In genomic region chr7:43580526-43580925, GRCm38 (mm10) we compare ENCODE assay signal across 9 mouse cellular contexts. TPM values are rescaled to one million over a fixed set of nuclear protein-coding genes. Genes with fewer than 3 reads are reported as not detected.
DNase-seq lines count a peak whose midpoint lies in the region; ATAC-seq and TF ChIP-seq lines count a peak whose summit lies in the region.
"Had no signal": no experiment of that assay in that cellular context is flagged by ENCODE, and none has a peak within 500 bp of the region (broad histone marks: within the 10 kb centered on the region; RNA-seq: fewer than 3 reads in every experiment).

No protein-coding gene starts in this region.

- H3K4me3 ChIP-seq in CH12.LX (replicated peaks in 1 of 3; ENCODE audit: low read depth in 2 of 3, low read length in 2 of 3, poor library complexity in 1 of 3): peak overlapping the region; percentile 16 to 79 (median 65)
- H3K4me3 ChIP-seq in embryonic facial prominence, embryonic 13.5 days: peak overlapping the region; percentile 78
- peak overlapping the region; percentile 61 for H3K4me3 ChIP-seq in neural tube, embryonic 12.5 days

- peak overlapping the region; percentile 61 for H3K9ac ChIP-seq in CH12.LX (ENCODE audit: insufficient read depth, low read depth)
- peak overlapping the region; percentile 82 for H3K9ac ChIP-seq in embryonic facial prominence, embryonic 13.5 days
- H3K9ac ChIP-seq in neural tube, embryonic 12.5 days: peak overlapping the region; percentile 72

- no peak overlapping the region for H3K27ac ChIP-seq in CH12.LX (ENCODE audit: insufficient read depth, low read depth)
- no peak overlapping the region for H3K27ac ChIP-seq in embryonic facial prominence, embryonic 13.5 days
- H3K27ac ChIP-seq in neural tube, embryonic 12.5 days: no peak overlapping the region

- H3K36me3 ChIP-seq in CH12.LX (replicated peaks in 1 of 2; ENCODE audit: control insufficient read depth in 1 of 2, insufficient read depth in 1 of 2, low read length in 1 of 2): peaks cover 12 to 29% of the 10 kb centered on the region in 2 experiments
- peaks cover 20% of the 10 kb centered on the region for H3K36me3 ChIP-seq in embryonic facial prominence, embryonic 13.5 days
- peaks cover 18% of the 10 kb centered on the region for H3K36me3 ChIP-seq in neural tube, embryonic 12.5 days

- TF ChIP-seq RAD21 in CH12.LX (IDR thresholded peaks at IDR 0.05; ENCODE audit: low read depth, low read length): no peak

- 64% methylated on average over 5 of the region's 5 CpGs for WGBS in embryonic facial prominence, embryonic 13.5 days
- WGBS in neural tube, embryonic 12.5 days: 68% methylated on average over 5 of the region's 5 CpGs

- in situ Hi-C loops in CH12.LX (cut with MboI; ENCODE audit: low pct_ligation_motif_present, low pct_unique_long_range_greater_than_20kb, low sequenced_read_pairs): no loop called here

- TF ChIP-seq EP300 in CH12.LX (IDR thresholded peaks at IDR 0.05; ENCODE audit: low read length): no peak

- TF ChIP-seq CTCF in CH12.LX (conservative IDR thresholded peaks at IDR 0.05 in 1 of 2, IDR thresholded peaks at IDR 0.05 in 1 of 2; ENCODE audit: low read depth in 2 of 2, low read length in 2 of 2): no peak

- H3K9me3 ChIP-seq in CH12.LX (replicated peaks; ENCODE audit: low read length): no peaks in the 10 kb centered on the region
- H3K9me3 ChIP-seq in embryonic facial prominence, embryonic 13.5 days: no peaks in the 10 kb centered on the region
- H3K9me3 ChIP-seq in neural tube, embryonic 12.5 days: no peaks in the 10 kb centered on the region

- peaks cover 17% of the 10 kb centered on the region for H3K79me2 ChIP-seq in CH12.LX (replicated peaks; ENCODE audit: control insufficient read depth, extremely low read depth, insufficient read depth, poor library complexity, severe bottlenecking)

- no peak for ATAC-seq in embryonic facial prominence, embryonic 13.5 days (ENCODE audit: insufficient number of reproducible peaks, insufficient read depth, low FRiP score, low TSS enrichment, low read depth)
- no peak for ATAC-seq in neural tube, embryonic 12.5 days (ENCODE audit: low FRiP score, low read depth)
- ATAC-seq in CD4-positive, CD25-positive, alpha-beta regulatory T cell, adult 4 months: no peak

- dilution Hi-C loops in CH12.LX (cut with MboI; ENCODE audit: extremely low pct_ligation_motif_present, extremely low pct_unique_long_range_greater_than_20kb, low sequenced_read_pairs): no loop called here

- peak; percentile 9 to 33 for DNase-seq in frontal cortex, postnatal 36 days (ENCODE audit: low spot score in 2 of 2)
- DNase-seq in frontal cortex, postnatal 14 days (ENCODE audit: low spot score in 2 of 2): no peak
- DNase-seq in CH12.LX (ENCODE audit: extremely low read depth): no peak
- DNase-seq in layer of hippocampus, adult 9-11 months: peak; percentile 50
- DNase-seq in ovary, postnatal 10 days (ENCODE audit: low spot score): no peak

- H3K27me3 ChIP-seq in CH12.LX (replicated peaks): no peaks in the 10 kb centered on the region
- no peaks in the 10 kb centered on the region for H3K27me3 ChIP-seq in embryonic facial prominence, embryonic 13.5 days
- no peaks in the 10 kb centered on the region for H3K27me3 ChIP-seq in neural tube, embryonic 12.5 days (replicated peaks)

- H3K4me2 ChIP-seq in CH12.LX (ENCODE audit: insufficient read depth, low read depth, poor library complexity, severe bottlenecking): peak overlapping the region; percentile 76; the same call in 1 of the 2 replicates
- H3K4me2 ChIP-seq in embryonic facial prominence, embryonic 13.5 days: peak overlapping the region; percentile 78
- H3K4me2 ChIP-seq in neural tube, embryonic 12.5 days (replicated peaks): peak overlapping the region; percentile 75

- H3K4me1 ChIP-seq in CH12.LX (ENCODE audit: control insufficient read depth in 1 of 2, insufficient read depth in 2 of 2): peaks cover 7 to 18% of the 10 kb centered on the region in 2 experiments
- H3K4me1 ChIP-seq in embryonic facial prominence, embryonic 13.5 days: peaks cover 16% of the 10 kb centered on the region
- peaks cover 16% of the 10 kb centered on the region for H3K4me1 ChIP-seq in neural tube, embryonic 12.5 days

- no peak for TF ChIP-seq POLR2A in CH12.LX (IDR thresholded peaks at IDR 0.05; ENCODE audit: low read depth, low read length)

TF ChIP-seq in CH12.LX, 34 proteins besides CTCF, POLR2A, EP300 and RAD21:
- TF ChIP-seq NRF1 (IDR thresholded peaks at IDR 0.05; ENCODE audit: low read depth, low read length) (no peak), RCOR1 (conservative IDR thresholded peaks at IDR 0.05; ENCODE audit: low read depth, low read length) (no peak), MXI1 (IDR thresholded peaks at IDR 0.05; ENCODE audit: low read depth, low read length) (no peak), BHLHE40 (IDR thresholded peaks at IDR 0.05; ENCODE audit: low read depth, low read length) (no peak), JUN (IDR thresholded peaks at IDR 0.05; ENCODE audit: insufficient read depth, low read depth, low read length) (no peak), CHD1 (IDR thresholded peaks at IDR 0.05; ENCODE audit: low read depth, low read length) (no peak), MAZ (IDR thresholded peaks at IDR 0.05; ENCODE audit: low read depth, low read length) (no peak), ETS1 (conservative IDR thresholded peaks at IDR 0.05; ENCODE audit: low read depth, low read length) (no peak), TCF12 (IDR thresholded peaks at IDR 0.05; ENCODE audit: low read depth, low read length) (no peak), ZNF384 (IDR thresholded peaks at IDR 0.05; ENCODE audit: low read depth, low read length) (no peak), ZKSCAN1 (IDR thresholded peaks at IDR 0.05; ENCODE audit: borderline replicate concordance, low read depth, low read length) (no peak)

RNA-seq across cellular contexts. Expression of gene Zfp719, which starts 1.1 kb away (rescaled TPM):
- total RNA-seq in CH12.LX (2012; rRNA removed): 5.8 and 6.6 TPM in 2 replicates
- 8.6 and 9.8 TPM in 2 replicates for total RNA-seq in CH12.LX (2014; rRNA removed)
- 3.5 and 5.8 TPM in 2 replicates for polyA plus RNA-seq in CH12.LX (2012; ENCODE audit: insufficient read length, low read depth)
- polyA plus RNA-seq in embryonic facial prominence, embryonic 13.5 days (2015; fragmentation: Nextera tagmentation; extraction: Ambion mirVana): 13.8 and 14.3 TPM in 2 replicates
- polyA plus RNA-seq in neural tube, embryonic 12.5 days (2016; fragmentation: Nextera tagmentation; extraction: Ambion mirVana): 14.5 and 15.0 TPM in 2 replicates
- polyA plus RNA-seq in CD4-positive, CD25-positive, alpha-beta regulatory T cell, adult 4 months (2017; shearing (Covaris generic)): 10 to 100 TPM; 10.9 to 12.9 TPM

RNA-seq across cellular contexts. Expression of gene Zfp658, which starts 18.5 kb away (rescaled TPM):
- total RNA-seq in CH12.LX (2012; rRNA removed) (2.5 and 2.9 TPM in 2 replicates), CH12.LX (2014; rRNA removed) (3.3 and 3.4 TPM in 2 replicates)
- 2.0 and 2.3 TPM in 2 replicates for polyA plus RNA-seq in CH12.LX (2012; ENCODE audit: insufficient read length, low read depth)
- 5.1 and 6.6 TPM in 2 replicates for polyA plus RNA-seq in embryonic facial prominence, embryonic 13.5 days (2015; fragmentation: Nextera tagmentation; extraction: Ambion mirVana)
- 8.7 and 10.5 TPM in 2 replicates for polyA plus RNA-seq in neural tube, embryonic 12.5 days (2016; fragmentation: Nextera tagmentation; extraction: Ambion mirVana)
- polyA plus RNA-seq in CD4-positive, CD25-positive, alpha-beta regulatory T cell, adult 4 months (2017; shearing (Covaris generic)): 1 to 10 TPM; 6.4 TPM

RNA-seq across cellular contexts. Expression of gene Zfp819, which starts 26.4 kb away (rescaled TPM):
- total RNA-seq in CH12.LX (2012; rRNA removed) (not detected in 2 replicates), CH12.LX (2014; rRNA removed) (not detected in 2 replicates)
- not detected in 2 replicates for polyA plus RNA-seq in CH12.LX (2012; ENCODE audit: insufficient read length, low read depth)
- polyA plus RNA-seq in embryonic facial prominence, embryonic 13.5 days (2015; fragmentation: Nextera tagmentation; extraction: Ambion mirVana): not detected in 2 replicates
- polyA plus RNA-seq in neural tube, embryonic 12.5 days (2016; fragmentation: Nextera tagmentation; extraction: Ambion mirVana): 0.24 and 0.31 TPM in 2 replicates
- not detected for polyA plus RNA-seq in CD4-positive, CD25-positive, alpha-beta regulatory T cell, adult 4 months (2017; shearing (Covaris generic))
- total RNA-seq: hematopoietic stem cell, adult 5-6 weeks had no signal

RNA-seq across cellular contexts. Expression of gene Cd33, which starts 36.3 kb away (rescaled TPM):
- 0.08 TPM in 1 of 2 replicates, not detected in the other for total RNA-seq in CH12.LX (2012; rRNA removed)
- total RNA-seq in CH12.LX (2014; rRNA removed): 0.09 and 0.43 TPM in 2 replicates
- polyA plus RNA-seq in CH12.LX (2012; ENCODE audit: insufficient read length, low read depth): 0.33 and 0.40 TPM in 2 replicates
- polyA plus RNA-seq in embryonic facial prominence, embryonic 13.5 days (2015; fragmentation: Nextera tagmentation; extraction: Ambion mirVana): 1.8 and 2.0 TPM in 2 replicates
- 1.1 and 1.6 TPM in 2 replicates for polyA plus RNA-seq in neural tube, embryonic 12.5 days (2016; fragmentation: Nextera tagmentation; extraction: Ambion mirVana)
- not detected for polyA plus RNA-seq in CD4-positive, CD25-positive, alpha-beta regulatory T cell, adult 4 months (2017; shearing (Covaris generic))

RNA-seq across cellular contexts. Expression of gene Ceacam18, which starts 54.0 kb away (rescaled TPM):
- total RNA-seq in CH12.LX (2012; rRNA removed) (not detected in 2 replicates), CH12.LX (2014; rRNA removed) (not detected in 2 replicates)
- not detected in 2 replicates for polyA plus RNA-seq in CH12.LX (2012; ENCODE audit: insufficient read length, low read depth)
- polyA plus RNA-seq in embryonic facial prominence, embryonic 13.5 days (2015; fragmentation: Nextera tagmentation; extraction: Ambion mirVana): 0.12 TPM in 1 of 2 replicates, not detected in the other
- polyA plus RNA-seq in neural tube, embryonic 12.5 days (2016; fragmentation: Nextera tagmentation; extraction: Ambion mirVana): not detected in 2 replicates
- polyA plus RNA-seq in CD4-positive, CD25-positive, alpha-beta regulatory T cell, adult 4 months (2017; shearing (Covaris generic)): not detected
- total RNA-seq: hematopoietic stem cell, adult 5-6 weeks had no signal

Comparison
In these comparisons a context has a peak if more than half of its experiments do, and no peak if none do; other contexts are left out.
1. DNase-seq: peak in frontal cortex, postnatal 36 days (2 of 2) and layer of hippocampus, adult 9-11 months (single experiment); none in frontal cortex, postnatal 14 days (0 of 2), CH12.LX (single experiment) and ovary, postnatal 10 days (single experiment).
2. Peak in every context shown above with its lines, with median percentiles within 50 percentile points of each other: H3K4me2 ChIP-seq, H3K4me3 ChIP-seq and H3K9ac ChIP-seq.